Mouse (Mus musculus): Measurements from ENCODE around the gene Gtf2h4. TPM values are rescaled to one million over a fixed set of nuclear protein-coding genes. Genes with fewer than 3 reads are reported as not detected.

The Gtf2h4 gene
- total and polyA plus RNA-seq, 2 experiments from 2014 or later, result 20.9 to 30.9 TPM

DNA sequence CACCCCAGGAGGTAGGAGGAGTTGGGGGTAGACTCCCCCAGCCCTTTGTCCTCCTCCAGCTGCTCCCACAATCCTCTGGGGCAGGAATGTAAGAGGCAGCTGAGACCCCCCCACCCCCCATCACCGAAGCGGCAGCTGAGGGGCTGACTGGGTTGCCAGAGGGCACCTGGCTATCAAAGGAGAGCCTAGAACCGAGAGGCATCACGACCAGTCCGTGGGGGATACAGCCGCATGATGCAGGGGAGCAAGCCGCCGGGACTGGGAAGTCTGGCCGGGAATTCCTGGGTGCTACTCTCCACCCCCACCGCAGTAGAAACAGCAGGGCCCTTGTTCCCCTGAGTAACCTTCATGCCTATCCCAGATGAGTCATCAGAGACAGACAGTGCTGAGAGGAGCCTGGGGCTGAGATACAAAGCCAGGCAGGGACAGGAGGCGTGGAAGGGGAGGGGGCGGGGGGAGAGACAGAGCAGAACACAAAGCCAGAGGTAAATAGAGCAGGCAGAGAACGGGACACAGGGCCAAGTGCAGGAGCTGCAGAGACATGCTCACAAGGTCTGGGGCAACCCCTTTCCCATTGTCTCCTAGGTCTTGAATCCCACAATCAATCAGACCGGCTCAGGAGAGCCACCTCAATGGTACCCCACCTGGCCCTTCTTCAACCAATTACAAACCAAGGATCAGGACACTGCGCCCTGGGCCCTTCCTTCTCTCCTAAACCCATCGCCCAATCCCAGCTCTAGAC is 24.4 kb upstream of the Gtf2h4 start:
- no peaks in the 10 kb centered on the region for H3K9me3 ChIP-seq (ENCODE audit: low read length)
- no peaks in the 10 kb centered on the region for H3K27me3 ChIP-seq (ENCODE audit: insufficient read depth, low read length)
- DNase-seq, result peak; percentile 82
- WGBS, result under 1% methylated on average over 16 of the region's 16 CpGs
- TF ChIP-seq CTCF (IDR thresholded peaks at IDR 0.05; ENCODE audit: low read depth), result no peak
- H3K27ac ChIP-seq (ENCODE audit: low read depth, low read length), result peak overlapping the region; percentile 96
- peak overlapping the region; percentile 42 for H3K4me3 ChIP-seq (ENCODE audit: low read depth, low read length)
- H3K9ac ChIP-seq, result peak overlapping the region; percentile 68
- peak; percentile 78 for ATAC-seq
- H3K4me2 ChIP-seq (ENCODE audit: low read depth), result peak overlapping the region; percentile 83
- H3K4me1 ChIP-seq (ENCODE audit: insufficient read depth), result peaks cover 28% of the 10 kb centered on the region
- peaks cover 9% of the 10 kb centered on the region for H3K36me3 ChIP-seq (ENCODE audit: insufficient read depth)

DNA sequence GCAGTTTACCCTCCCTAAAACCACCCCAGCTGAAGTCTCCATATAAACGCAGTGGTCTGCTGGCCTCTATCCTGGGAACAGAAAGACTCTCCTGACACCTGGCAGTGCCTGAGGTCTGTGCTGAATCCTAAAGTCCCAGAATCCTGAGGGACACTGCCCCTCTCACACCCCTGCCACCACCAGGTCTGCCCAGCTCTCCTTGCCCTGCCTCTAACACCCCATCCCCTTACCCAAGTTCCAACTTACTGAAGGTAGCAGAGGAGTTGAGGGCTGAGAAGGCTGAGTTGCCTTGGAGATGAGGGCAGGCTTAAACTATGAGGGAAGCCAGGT is 23.9 kb upstream of the Gtf2h4 start:
- WGBS, result 6% methylated on average over 1 of the region's 1 CpGs
- Histone ChIP-seq H3K4me3 (ENCODE audit: low read depth, low read length) (peak overlapping the region; percentile 42), H3K27ac (ENCODE audit: low read depth, low read length) (peak overlapping the region; percentile 96), H3K4me1 (ENCODE audit: insufficient read depth) (peaks cover 28% of the 10 kb centered on the region), H3K9ac (peak overlapping the region; percentile 68), H3K36me3 (ENCODE audit: insufficient read depth) (peaks cover 14% of the 10 kb centered on the region), H3K4me2 (ENCODE audit: low read depth) (peak overlapping the region; percentile 83), H3K9me3 (ENCODE audit: low read length) (no peaks in the 10 kb centered on the region), H3K27me3 (ENCODE audit: insufficient read depth, low read length) (no peaks in the 10 kb centered on the region)
- DNase-seq (no peak), ATAC-seq (no peak; the same call in 1 of the 2 replicates)
- TF ChIP-seq CTCF (IDR thresholded peaks at IDR 0.05; ENCODE audit: low read depth), result no peak

DNA sequence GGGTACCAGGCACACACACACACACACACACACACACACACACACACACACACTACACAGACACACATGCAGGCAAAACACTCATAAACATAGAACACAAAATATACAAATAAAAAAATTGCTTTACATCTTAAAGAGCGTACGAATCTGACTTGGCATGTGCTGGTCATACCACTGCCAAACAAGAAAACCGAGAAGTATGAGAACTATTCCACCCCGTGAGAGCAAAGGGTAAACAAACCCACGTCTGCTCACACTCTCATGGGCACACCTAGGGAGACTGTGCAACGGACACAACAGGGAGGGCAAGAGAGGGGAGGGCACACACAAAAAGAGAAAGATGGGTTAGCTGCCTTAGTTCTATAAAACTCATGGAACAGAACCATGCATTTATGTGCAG is 23.2 kb upstream of the Gtf2h4 start:
- DNase-seq (no peak), ATAC-seq (no peak)
- Histone ChIP-seq H3K9me3 (ENCODE audit: low read length) (no peaks in the 10 kb centered on the region), H3K9ac (0 out of 2 replicates have a peak overlapping the region, but pooled peaks have one; percentile 3), H3K4me2 (ENCODE audit: low read depth) (peak overlapping the region; percentile 83), H3K4me3 (ENCODE audit: low read depth, low read length) (peak overlapping the region; percentile 42), H3K27me3 (ENCODE audit: insufficient read depth, low read length) (no peaks in the 10 kb centered on the region), H3K36me3 (ENCODE audit: insufficient read depth) (peaks cover 20% of the 10 kb centered on the region), H3K4me1 (ENCODE audit: insufficient read depth) (peaks cover 21% of the 10 kb centered on the region), H3K27ac (ENCODE audit: low read depth, low read length) (peak overlapping the region; percentile 96)
- TF ChIP-seq CTCF (IDR thresholded peaks at IDR 0.05; ENCODE audit: low read depth), result no peak
- 23% methylated on average over 6 of the region's 6 CpGs for WGBS

GRCm38 (mm10) chr17:35695289-35695688 is 21.8 kb upstream of the Gtf2h4 start:
- WGBS, result 91% methylated on average over 2 of the region's 2 CpGs
- Histone ChIP-seq H3K4me2 (ENCODE audit: low read depth) (no peak overlapping the region), H3K9ac (no peak overlapping the region), H3K36me3 (ENCODE audit: insufficient read depth) (peaks cover 34% of the 10 kb centered on the region), H3K4me3 (ENCODE audit: low read depth, low read length) (no peak overlapping the region), H3K27me3 (ENCODE audit: insufficient read depth, low read length) (no peaks in the 10 kb centered on the region), H3K9me3 (ENCODE audit: low read length) (no peaks in the 10 kb centered on the region), H3K4me1 (ENCODE audit: insufficient read depth) (peaks cover 19% of the 10 kb centered on the region), H3K27ac (ENCODE audit: low read depth, low read length) (no peak overlapping the region)
- DNase-seq, result peak; percentile 66
- ATAC-seq, result no peak
- TF ChIP-seq CTCF (IDR thresholded peaks at IDR 0.05; ENCODE audit: low read depth), result peak; percentile 72

- 86% methylated on average over 5 of the region's 5 CpGs for WGBS
- Histone ChIP-seq H3K27ac (ENCODE audit: low read depth, low read length) (no peak overlapping the region), H3K4me2 (ENCODE audit: low read depth) (no peak overlapping the region), H3K36me3 (ENCODE audit: insufficient read depth) (peaks cover 46% of the 10 kb centered on the region), H3K9me3 (ENCODE audit: low read length) (no peaks in the 10 kb centered on the region), H3K4me1 (ENCODE audit: insufficient read depth) (peaks cover 15% of the 10 kb centered on the region), H3K4me3 (ENCODE audit: low read depth, low read length) (no peak overlapping the region), H3K9ac (no peak overlapping the region), H3K27me3 (ENCODE audit: insufficient read depth, low read length) (no peaks in the 10 kb centered on the region)
- TF ChIP-seq CTCF (IDR thresholded peaks at IDR 0.05; ENCODE audit: low read depth), result no peak
- DNase-seq, result no peak
- no peak for ATAC-seq
These were observed 20.4 kb upstream of the Gtf2h4 start for GRCm38 (mm10) chr17:35693906-35694305.

GRCm38 (mm10) chr17:35692368-35692767 is 18.8 kb upstream of the Gtf2h4 start:
- DNase-seq (no peak), ATAC-seq (no peak)
- Histone ChIP-seq H3K9me3 (ENCODE audit: low read length) (no peaks in the 10 kb centered on the region), H3K4me3 (ENCODE audit: low read depth, low read length) (no peak overlapping the region), H3K4me1 (ENCODE audit: insufficient read depth) (peaks cover 9% of the 10 kb centered on the region), H3K4me2 (ENCODE audit: low read depth) (no peak overlapping the region), H3K27ac (ENCODE audit: low read depth, low read length) (no peak overlapping the region), H3K27me3 (ENCODE audit: insufficient read depth, low read length) (no peaks in the 10 kb centered on the region), H3K9ac (no peak overlapping the region), H3K36me3 (ENCODE audit: insufficient read depth) (peaks cover 62% of the 10 kb centered on the region)
- no peak for TF ChIP-seq CTCF (IDR thresholded peaks at IDR 0.05; ENCODE audit: low read depth)
- WGBS, result 78% methylated on average over 4 of the region's 4 CpGs

DNA sequence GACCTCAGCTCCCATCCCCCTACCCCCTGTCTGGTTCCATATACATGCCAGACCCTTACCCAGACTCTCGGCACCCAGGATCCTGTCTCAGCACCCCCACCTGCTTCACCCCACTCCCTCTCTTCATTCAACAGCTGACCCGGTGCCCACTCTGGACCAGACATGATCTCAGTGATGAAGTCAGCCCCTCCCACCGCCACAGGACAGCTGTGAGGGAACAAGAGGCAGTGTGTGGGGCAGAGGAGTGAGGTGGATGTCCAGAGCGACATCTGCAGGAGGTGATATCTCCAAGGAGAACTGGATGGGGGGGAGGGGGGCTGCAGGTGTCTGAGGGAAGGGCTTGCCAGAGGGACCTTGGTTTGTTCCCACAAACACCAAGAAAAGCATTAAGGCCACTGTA is 18.3 kb upstream of the Gtf2h4 start:
- H3K9ac ChIP-seq, result no peak overlapping the region
- no peaks in the 10 kb centered on the region for H3K27me3 ChIP-seq (ENCODE audit: insufficient read depth, low read length)
- TF ChIP-seq CTCF (IDR thresholded peaks at IDR 0.05; ENCODE audit: low read depth), result no peak
- H3K9me3 ChIP-seq (ENCODE audit: low read length), result no peaks in the 10 kb centered on the region
- WGBS, result 85% methylated on average over 4 of the region's 4 CpGs
- no peak for ATAC-seq
- no peak for DNase-seq
- peaks cover 3% of the 10 kb centered on the region; the same call in 1 of the 2 replicates for H3K4me1 ChIP-seq (ENCODE audit: insufficient read depth)
- peaks cover 67% of the 10 kb centered on the region for H3K36me3 ChIP-seq (ENCODE audit: insufficient read depth)
- no peak overlapping the region for H3K4me2 ChIP-seq (ENCODE audit: low read depth)
- no peak overlapping the region for H3K4me3 ChIP-seq (ENCODE audit: low read depth, low read length)
- no peak overlapping the region for H3K27ac ChIP-seq (ENCODE audit: low read depth, low read length)
